8 mouse cellular contexts compared by ENCODE assay signal in the genomic region with DNA sequence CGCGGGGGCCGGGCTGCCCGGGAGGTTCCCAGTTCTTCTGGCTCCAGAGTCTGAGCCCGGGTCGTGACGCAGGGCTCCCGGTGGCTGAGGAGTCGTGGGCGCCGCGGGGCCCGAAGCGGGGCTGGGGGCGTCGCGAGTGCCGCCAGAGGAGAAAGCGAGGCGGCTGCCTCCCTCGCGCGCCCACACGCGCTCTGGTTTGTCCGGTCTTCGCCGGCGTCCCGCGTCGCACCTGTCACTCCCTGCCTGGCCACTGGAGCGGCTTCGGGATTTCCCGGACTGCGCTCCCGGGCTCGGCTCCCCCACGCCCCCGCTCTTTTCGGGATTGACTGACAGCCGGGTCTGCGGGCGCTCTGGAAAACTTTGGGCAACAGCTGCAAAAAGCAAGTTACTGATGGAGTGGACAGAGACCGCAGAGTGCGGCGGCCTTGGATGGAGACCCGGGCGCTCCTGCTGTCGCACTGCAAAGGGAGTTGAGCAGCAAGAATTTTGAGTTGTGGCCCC. TPM values are rescaled to one million over a fixed set of nuclear protein-coding genes. Genes with fewer than 3 reads are reported as not detected.
DNase-seq lines count a peak whose midpoint lies in the region; ATAC-seq and TF ChIP-seq lines count a peak whose summit lies in the region.

No protein-coding gene starts in this region.

- peaks cover 30% of the 10 kb centered on the region for H3K4me1 ChIP-seq in embryonic facial prominence, embryonic 12.5 days
- H3K4me1 ChIP-seq in heart, embryonic 12.5 days (replicated peaks): peaks cover 46% of the 10 kb centered on the region
- H3K4me1 ChIP-seq in kidney, postnatal 0 days (replicated peaks; ENCODE audit: insufficient read depth, low read length): 0 out of 2 replicates have a peak, but pooled peaks cover 8% of the 10 kb centered on the region
- peaks cover 78% of the 10 kb centered on the region for H3K4me1 ChIP-seq in liver, embryonic 13.5 days (replicated peaks)
- peaks cover 56% of the 10 kb centered on the region for H3K4me1 ChIP-seq in neural tube, embryonic 15.5 days

- peak; percentile 32 for DNase-seq in 416B (ENCODE audit: low read depth)
- peak; percentile 41 for DNase-seq in adrenal gland, adult 8-10 months
- peak; percentile 78 for DNase-seq in kidney, postnatal 0 days (ENCODE audit: low spot score)
- peak; percentile 55 for DNase-seq in liver, embryonic 13.5 days
- peak; percentile 47 to 67 for DNase-seq in thymus, postnatal 36 days

- peak overlapping the region; percentile 74 for H3K4me2 ChIP-seq in embryonic facial prominence, embryonic 12.5 days (replicated peaks)
- H3K4me2 ChIP-seq in heart, embryonic 12.5 days: peak overlapping the region; percentile 92
- H3K4me2 ChIP-seq in kidney, postnatal 0 days (ENCODE audit: low read length): peak overlapping the region; percentile 89
- peak overlapping the region; percentile 90 for H3K4me2 ChIP-seq in liver, embryonic 13.5 days
- H3K4me2 ChIP-seq in neural tube, embryonic 15.5 days: peak overlapping the region; percentile 77

- H3K36me3 ChIP-seq in embryonic facial prominence, embryonic 12.5 days: no peaks in the 10 kb centered on the region
- H3K36me3 ChIP-seq in heart, embryonic 12.5 days: no peaks in the 10 kb centered on the region
- H3K36me3 ChIP-seq in kidney, postnatal 0 days (ENCODE audit: insufficient read depth, low read length): no peaks in the 10 kb centered on the region
- H3K36me3 ChIP-seq in liver, embryonic 13.5 days: peaks cover 7% of the 10 kb centered on the region
- H3K36me3 ChIP-seq in neural tube, embryonic 15.5 days: no peaks in the 10 kb centered on the region

- peak overlapping the region; percentile 98 for H3K27ac ChIP-seq in embryonic facial prominence, embryonic 12.5 days
- peak overlapping the region; percentile 89 for H3K27ac ChIP-seq in heart, embryonic 12.5 days (ENCODE audit: poor library complexity, severe bottlenecking)
- peak overlapping the region; percentile 92 for H3K27ac ChIP-seq in kidney, postnatal 0 days
- H3K27ac ChIP-seq in liver, embryonic 13.5 days: peak overlapping the region; percentile 93
- peak overlapping the region; percentile 97 for H3K27ac ChIP-seq in neural tube, embryonic 15.5 days (replicated peaks)

- H3K27me3 ChIP-seq in embryonic facial prominence, embryonic 12.5 days: no peaks in the 10 kb centered on the region
- H3K27me3 ChIP-seq in heart, embryonic 12.5 days (replicated peaks): no peaks in the 10 kb centered on the region
- no peaks in the 10 kb centered on the region for H3K27me3 ChIP-seq in kidney, postnatal 0 days (ENCODE audit: insufficient read depth, low read length)
- H3K27me3 ChIP-seq in liver, embryonic 13.5 days: no peaks in the 10 kb centered on the region
- no peaks in the 10 kb centered on the region for H3K27me3 ChIP-seq in neural tube, embryonic 15.5 days (replicated peaks)

- WGBS in embryonic facial prominence, embryonic 12.5 days: under 1% methylated on average over 50 of the region's 50 CpGs
- under 1% methylated on average over 47 of the region's 50 CpGs for WGBS in heart, embryonic 12.5 days
- WGBS in kidney, postnatal 0 days: under 1% methylated on average over 48 of the region's 50 CpGs
- WGBS in liver, embryonic 13.5 days (ENCODE audit: insufficient replicate concordance): under 1% methylated on average over 46 of the region's 50 CpGs
- under 1% methylated on average over 33 of the region's 50 CpGs for WGBS in neural tube, embryonic 15.5 days

- peak overlapping the region; percentile 88 for H3K4me3 ChIP-seq in embryonic facial prominence, embryonic 12.5 days
- peak overlapping the region; percentile 77 for H3K4me3 ChIP-seq in heart, embryonic 12.5 days
- peak overlapping the region; percentile 92 for H3K4me3 ChIP-seq in kidney, postnatal 0 days (replicated peaks; ENCODE audit: low read depth, low read length)
- peak overlapping the region; percentile 96 for H3K4me3 ChIP-seq in liver, embryonic 13.5 days (replicated peaks)
- H3K4me3 ChIP-seq in neural tube, embryonic 15.5 days (replicated peaks): peak overlapping the region; percentile 80

- no peaks in the 10 kb centered on the region for H3K9me3 ChIP-seq in embryonic facial prominence, embryonic 12.5 days
- H3K9me3 ChIP-seq in heart, embryonic 12.5 days (replicated peaks): no peaks in the 10 kb centered on the region
- H3K9me3 ChIP-seq in kidney, postnatal 0 days (replicated peaks; ENCODE audit: low read length): no peaks in the 10 kb centered on the region
- no peaks in the 10 kb centered on the region for H3K9me3 ChIP-seq in liver, embryonic 13.5 days (replicated peaks)
- no peaks in the 10 kb centered on the region for H3K9me3 ChIP-seq in neural tube, embryonic 15.5 days (replicated peaks)

- no peak for ATAC-seq in embryonic facial prominence, embryonic 12.5 days (ENCODE audit: insufficient number of reproducible peaks, insufficient read depth, low FRiP score, low TSS enrichment)
- peak; percentile 12 for ATAC-seq in heart, embryonic 12.5 days (ENCODE audit: insufficient number of reproducible peaks, low FRiP score)
- peak; percentile 25 for ATAC-seq in kidney, postnatal 0 days (replicated peaks; ENCODE audit: low FRiP score, low read depth)
- ATAC-seq in liver, embryonic 13.5 days (ENCODE audit: low read depth): peak; percentile 6; the same call in 1 of the 2 replicates
- ATAC-seq in neural tube, embryonic 15.5 days (ENCODE audit: low FRiP score): no peak; the same call in 1 of the 2 replicates

- TF ChIP-seq CTCF in kidney, postnatal 0 days (IDR thresholded peaks at IDR 0.05; ENCODE audit: low read depth): no peak

- H3K9ac ChIP-seq in embryonic facial prominence, embryonic 12.5 days: peak overlapping the region; percentile 93
- peak overlapping the region; percentile 85 for H3K9ac ChIP-seq in heart, embryonic 12.5 days
- peak overlapping the region; percentile 87 for H3K9ac ChIP-seq in kidney, postnatal 0 days (ENCODE audit: low read depth, low read length)
- peak overlapping the region; percentile 99 for H3K9ac ChIP-seq in liver, embryonic 13.5 days
- peak overlapping the region; percentile 82 for H3K9ac ChIP-seq in neural tube, embryonic 15.5 days (replicated peaks)

RNA-seq across cellular contexts. Expression of gene Srebf2, which starts 0.7 kb away (rescaled TPM):
- 100 to 1,000 TPM in 2 of 4 experiments, 10 to 100 TPM in 2; 83.2 to 144 (median 107) TPM for total RNA-seq in adrenal gland, adult 8-10 months (2022)
- polyA plus RNA-seq in embryonic facial prominence, embryonic 12.5 days (2016; fragmentation: Nextera tagmentation; extraction: Ambion mirVana): 200 and 202 TPM in 2 replicates
- polyA plus RNA-seq in heart, embryonic 12.5 days (2016; fragmentation: Nextera tagmentation; extraction: Ambion mirVana): 110 and 118 TPM in 2 replicates
- 89.0 and 98.5 TPM in 2 replicates for polyA plus RNA-seq in kidney, postnatal 0 days (2015; fragmentation: Nextera tagmentation; extraction: Ambion mirVana)
- polyA plus RNA-seq in liver, embryonic 13.5 days (2015; fragmentation: Nextera tagmentation; extraction: Ambion mirVana): 64.2 and 70.2 TPM in 2 replicates
- polyA plus RNA-seq in neural tube, embryonic 15.5 days (2015; fragmentation: Nextera tagmentation; extraction: Ambion mirVana): 187 and 190 TPM in 2 replicates

RNA-seq across cellular contexts. Expression of gene Ccdc134, which starts 19.9 kb away (rescaled TPM):
- 10 to 100 TPM in 3 of 4 experiments, 1 to 10 TPM in 1; 8.9 to 13.7 (median 12.5) TPM for total RNA-seq in adrenal gland, adult 8-10 months (2022)
- 26.2 and 27.0 TPM in 2 replicates for polyA plus RNA-seq in embryonic facial prominence, embryonic 12.5 days (2016; fragmentation: Nextera tagmentation; extraction: Ambion mirVana)
- polyA plus RNA-seq in heart, embryonic 12.5 days (2016; fragmentation: Nextera tagmentation; extraction: Ambion mirVana): 8.7 and 11.1 TPM in 2 replicates
- 10.7 and 11.9 TPM in 2 replicates for polyA plus RNA-seq in kidney, postnatal 0 days (2015; fragmentation: Nextera tagmentation; extraction: Ambion mirVana)
- 8.2 and 9.9 TPM in 2 replicates for polyA plus RNA-seq in liver, embryonic 13.5 days (2015; fragmentation: Nextera tagmentation; extraction: Ambion mirVana)
- 11.1 and 13.6 TPM in 2 replicates for polyA plus RNA-seq in neural tube, embryonic 15.5 days (2015; fragmentation: Nextera tagmentation; extraction: Ambion mirVana)

Comparison
In these comparisons a context has a peak if more than half of its experiments do, and no peak if none do; other contexts are left out.
1. ATAC-seq: peak in heart, embryonic 12.5 days (single experiment), kidney, postnatal 0 days (single experiment) and liver, embryonic 13.5 days (single experiment); none in embryonic facial prominence, embryonic 12.5 days (single experiment) and neural tube, embryonic 15.5 days (single experiment).
2. Peak in every context shown above with its lines, with median percentiles within 50 percentile points of each other: DNase-seq, H3K27ac ChIP-seq, H3K4me2 ChIP-seq, H3K4me3 ChIP-seq and H3K9ac ChIP-seq.